Comparison of ENCODE assay signal across 8 mouse cellular contexts in genomic region chr1:133364022-133364630, GRCm38 (mm10). TPM values are rescaled to one million over a fixed set of nuclear protein-coding genes. Genes with fewer than 3 reads are reported as not detected.
DNase-seq lines count a peak whose midpoint lies in the region; ATAC-seq and TF ChIP-seq lines count a peak whose summit lies in the region.

No protein-coding gene starts in this region.

- TF ChIP-seq EP300 in MEL (IDR thresholded peaks at IDR 0.05; ENCODE audit: low read depth in 1 of 2, low read length in 2 of 2), result no peak
- TF ChIP-seq EP300 in liver, postnatal 0 days (IDR thresholded peaks at IDR 0.05; ENCODE audit: low read depth), result no peak

- H3K79me2 ChIP-seq in MEL (ENCODE audit: control insufficient read depth, insufficient read depth, low read length, poor library complexity), result no peaks in the 10 kb centered on the region

- peak overlapping the region; percentile 50 for H3K9ac ChIP-seq in heart, embryonic 15.5 days
- peak overlapping the region; percentile 39 for H3K9ac ChIP-seq in MEL (ENCODE audit: control insufficient read depth, low read depth, low read length, poor library complexity, severe bottlenecking)
- H3K9ac ChIP-seq in forebrain, postnatal 0 days, result peak overlapping the region; percentile 70
- peak overlapping the region; percentile 67 for H3K9ac ChIP-seq in liver, postnatal 0 days (replicated peaks)

- ATAC-seq in heart, embryonic 15.5 days (replicated peaks; ENCODE audit: insufficient number of reproducible peaks, insufficient read depth, low FRiP score, low read depth), result no peak
- peak; percentile 9 for ATAC-seq in forebrain, postnatal 0 days
- ATAC-seq in liver, postnatal 0 days, result no peak

- TF ChIP-seq CTCF in MEL (IDR thresholded peaks at IDR 0.05 in 2 of 3, conservative IDR thresholded peaks at IDR 0.05 in 1 of 3; ENCODE audit: control insufficient read depth in 1 of 3, insufficient read depth in 1 of 3, low read depth in 2 of 3, low read length in 3 of 3, poor library complexity in 1 of 3, severe bottlenecking in 1 of 3), result no peak
- no peak for TF ChIP-seq CTCF in forebrain, postnatal 0 days (IDR thresholded peaks at IDR 0.05; ENCODE audit: low read depth)
- no peak for TF ChIP-seq CTCF in liver, postnatal 0 days (IDR thresholded peaks at IDR 0.05; ENCODE audit: low read depth)

- no peak for DNase-seq in heart, postnatal 25 days (ENCODE audit: low spot score)
- no peak for DNase-seq in MEL (ENCODE audit: low read depth, low spot score)
- DNase-seq in forebrain, postnatal 0 days, result no peak
- no peak for DNase-seq in liver, postnatal 0 days
- no peak for DNase-seq in cerebellum, postnatal 25 days
- DNase-seq in right cerebral cortex, adult 18-20 months, result no peak
- DNase-seq in urinary bladder, adult 18-20 months (ENCODE audit: low spot score in 2 of 2), result no peak

- no peak overlapping the region for H3K27ac ChIP-seq in heart, embryonic 15.5 days
- no peak overlapping the region for H3K27ac ChIP-seq in MEL (ENCODE audit: control insufficient read depth, low read depth, low read length)
- H3K27ac ChIP-seq in forebrain, postnatal 0 days (ENCODE audit: low read depth, low read length), result no peak overlapping the region
- H3K27ac ChIP-seq in liver, postnatal 0 days (ENCODE audit: low read depth), result peak overlapping the region; percentile 83

- 4% methylated on average over 27 of the region's 27 CpGs for WGBS in heart, embryonic 15.5 days
- WGBS in forebrain, postnatal 0 days, result 4% methylated on average over 27 of the region's 27 CpGs
- 7% methylated on average over 27 of the region's 27 CpGs for WGBS in liver, postnatal 0 days (ENCODE audit: insufficient replicate concordance)

- H3K4me2 ChIP-seq in heart, embryonic 15.5 days, result peak overlapping the region; percentile 99
- peak overlapping the region; percentile 90 for H3K4me2 ChIP-seq in forebrain, postnatal 0 days (ENCODE audit: low read depth)
- H3K4me2 ChIP-seq in liver, postnatal 0 days (ENCODE audit: low read depth, low read length), result peak overlapping the region; percentile 76

- no peak for TF ChIP-seq POLR2A in MEL (IDR thresholded peaks at IDR 0.05; ENCODE audit: control insufficient read depth in 1 of 2, insufficient read depth in 1 of 2, low read depth in 1 of 2, low read length in 2 of 2, poor library complexity in 1 of 2)

- intact Hi-C loops in heart, postnatal 25 days (cut with DNase I), result no loop called here

- no peak for TF ChIP-seq RAD21 in MEL (IDR thresholded peaks at IDR 0.05; ENCODE audit: low read depth, low read length)

- H3K27me3 ChIP-seq in heart, embryonic 15.5 days, result peaks cover 40% of the 10 kb centered on the region
- H3K27me3 ChIP-seq in MEL (ENCODE audit: control insufficient read depth in 1 of 2, insufficient read depth in 2 of 2, low read length in 2 of 2), result peaks cover 1 to 6% of the 10 kb centered on the region in 2 experiments
- peaks cover 12% of the 10 kb centered on the region for H3K27me3 ChIP-seq in forebrain, postnatal 0 days (ENCODE audit: insufficient read depth, low read length)
- peaks cover 20% of the 10 kb centered on the region; the same call in 1 of the 2 replicates for H3K27me3 ChIP-seq in liver, postnatal 0 days (ENCODE audit: insufficient read depth, low read length)

- H3K36me3 ChIP-seq in heart, embryonic 15.5 days, result no peaks in the 10 kb centered on the region
- H3K36me3 ChIP-seq in MEL (ENCODE audit: control insufficient read depth in 1 of 2, insufficient read depth in 2 of 2, low read length in 2 of 2), result peaks cover 0 to 6% of the 10 kb centered on the region in 2 experiments; a peak in 2 of 4 replicates
- H3K36me3 ChIP-seq in forebrain, postnatal 0 days (ENCODE audit: insufficient read depth), result no peaks in the 10 kb centered on the region; the same call in 1 of the 2 replicates
- H3K36me3 ChIP-seq in liver, postnatal 0 days (replicated peaks; ENCODE audit: insufficient read depth, low read length), result no peaks in the 10 kb centered on the region

- peaks cover 33% of the 10 kb centered on the region for H3K4me1 ChIP-seq in heart, embryonic 15.5 days (replicated peaks)
- peaks cover 0 to 16% of the 10 kb centered on the region in 2 experiments; a peak in 2 of 4 replicates for H3K4me1 ChIP-seq in MEL (ENCODE audit: control insufficient read depth in 1 of 2, insufficient read depth in 2 of 2, low read length in 2 of 2)
- 0 out of 2 replicates have a peak, but pooled peaks cover 3% of the 10 kb centered on the region for H3K4me1 ChIP-seq in forebrain, postnatal 0 days (ENCODE audit: insufficient read depth)
- H3K4me1 ChIP-seq in liver, postnatal 0 days (ENCODE audit: insufficient read depth), result peaks cover 22% of the 10 kb centered on the region

- no peaks in the 10 kb centered on the region for H3K9me3 ChIP-seq in heart, embryonic 15.5 days (replicated peaks)
- H3K9me3 ChIP-seq in MEL (replicated peaks; ENCODE audit: insufficient read depth, low read length), result no peaks in the 10 kb centered on the region
- H3K9me3 ChIP-seq in forebrain, postnatal 0 days (ENCODE audit: low read length), result no peaks in the 10 kb centered on the region
- no peaks in the 10 kb centered on the region for H3K9me3 ChIP-seq in liver, postnatal 0 days (ENCODE audit: low read length)

- peak overlapping the region; percentile 65 for H3K4me3 ChIP-seq in heart, embryonic 15.5 days
- peak overlapping the region; percentile 47 to 53 for H3K4me3 ChIP-seq in MEL (ENCODE audit: control insufficient read depth in 1 of 2, insufficient read depth in 1 of 2, low read depth in 2 of 2, low read length in 2 of 2)
- peak overlapping the region; percentile 61 for H3K4me3 ChIP-seq in forebrain, postnatal 0 days (ENCODE audit: low read depth, low read length)
- peak overlapping the region; percentile 58 for H3K4me3 ChIP-seq in liver, postnatal 0 days (ENCODE audit: low read depth, low read length)

TF ChIP-seq in MEL, 35 proteins besides CTCF, POLR2A, EP300 and RAD21:
- TF ChIP-seq TCF12 (IDR thresholded peaks at IDR 0.05; ENCODE audit: low read depth, low read length) (no peak), KAT2A (conservative IDR thresholded peaks at IDR 0.05; ENCODE audit: low read depth, low read length) (no peak), MXI1 (IDR thresholded peaks at IDR 0.05; ENCODE audit: low read depth, low read length) (0 out of 2 replicates have a peak, but pooled peaks have one; percentile 23), SIN3A (IDR thresholded peaks at IDR 0.05; ENCODE audit: low read length) (0 out of 2 replicates have a peak, but pooled peaks have one; percentile 33), CHD2 (IDR thresholded peaks at IDR 0.05; ENCODE audit: low read length) (no peak)

RNA-seq across cellular contexts. Expression of gene Etnk2, which starts 0.8 kb away (rescaled TPM):
- 1.3 and 1.5 TPM in 2 replicates for polyA plus RNA-seq in heart, embryonic 15.5 days (2015; fragmentation: Nextera tagmentation; extraction: Ambion mirVana)
- total RNA-seq in heart, postnatal 25 days (2021), result under 1 TPM; 0.45 to 0.57 TPM
- total RNA-seq in MEL (2012; rRNA removed), result 0.08 TPM in 1 of 2 replicates, not detected in the other
- polyA plus RNA-seq in MEL (2012; ENCODE audit: insufficient read depth in 1 of 2, insufficient read length in 2 of 2, low read depth in 1 of 2, low replicate concordance in 2 of 2, missing spikeins in 1 of 2), result under 1 TPM in 1 of 2 experiments, not detected in 1; 0.06 TPM
- total RNA-seq in forebrain, postnatal 0 days (2014; rRNA removed), result 15.5 and 25.3 TPM in 2 replicates
- polyA plus RNA-seq in forebrain, postnatal 0 days (2015; fragmentation: Nextera tagmentation; extraction: Ambion mirVana), result 10.3 and 17.6 TPM in 2 replicates
- polyA plus RNA-seq in liver, postnatal 0 days (2015; fragmentation: Nextera tagmentation; extraction: Ambion mirVana), result 39.5 and 39.6 TPM in 2 replicates

RNA-seq across cellular contexts. Expression of gene Ren1, which starts 13.8 kb away (rescaled TPM):
- 0.30 and 2.2 TPM in 2 replicates for polyA plus RNA-seq in heart, embryonic 15.5 days (2015; fragmentation: Nextera tagmentation; extraction: Ambion mirVana)
- total RNA-seq in heart, postnatal 25 days (2021), result under 1 TPM; 0.21 to 0.28 TPM
- total RNA-seq in MEL (2012; rRNA removed), result 6.9 and 7.1 TPM in 2 replicates
- polyA plus RNA-seq in MEL (2012; ENCODE audit: insufficient read depth in 1 of 2, insufficient read length in 2 of 2, low read depth in 1 of 2, low replicate concordance in 2 of 2, missing spikeins in 1 of 2), result 10 to 100 TPM in 1 of 2 experiments, not detected in 1; 16.8 TPM
- 0.14 and 0.15 TPM in 2 replicates for total RNA-seq in forebrain, postnatal 0 days (2014; rRNA removed)
- polyA plus RNA-seq in forebrain, postnatal 0 days (2015; fragmentation: Nextera tagmentation; extraction: Ambion mirVana), result 0.12 and 0.88 TPM in 2 replicates
- 0.64 and 0.88 TPM in 2 replicates for polyA plus RNA-seq in liver, postnatal 0 days (2015; fragmentation: Nextera tagmentation; extraction: Ambion mirVana)

RNA-seq across cellular contexts. Expression of gene Kiss1, which starts 42.5 kb away (rescaled TPM):
- 0.62 TPM in 1 of 2 replicates, not detected in the other for polyA plus RNA-seq in heart, embryonic 15.5 days (2015; fragmentation: Nextera tagmentation; extraction: Ambion mirVana)
- not detected for total RNA-seq in heart, postnatal 25 days (2021)
- total RNA-seq in MEL (2012; rRNA removed), result not detected in 2 replicates
- not detected for polyA plus RNA-seq in MEL (2012; ENCODE audit: insufficient read depth in 1 of 2, insufficient read length in 2 of 2, low read depth in 1 of 2, low replicate concordance in 2 of 2, missing spikeins in 1 of 2)
- not detected in 2 replicates for total RNA-seq in forebrain, postnatal 0 days (2014; rRNA removed)
- polyA plus RNA-seq in forebrain, postnatal 0 days (2015; fragmentation: Nextera tagmentation; extraction: Ambion mirVana), result not detected in 2 replicates
- polyA plus RNA-seq in liver, postnatal 0 days (2015; fragmentation: Nextera tagmentation; extraction: Ambion mirVana), result not detected in 2 replicates

RNA-seq across cellular contexts. Expression of gene Golt1a, which starts 54.5 kb away (rescaled TPM):
- 0.42 TPM in 1 of 2 replicates, not detected in the other for polyA plus RNA-seq in heart, embryonic 15.5 days (2015; fragmentation: Nextera tagmentation; extraction: Ambion mirVana)
- not detected for total RNA-seq in heart, postnatal 25 days (2021)
- not detected in 2 replicates for total RNA-seq in MEL (2012; rRNA removed)
- not detected for polyA plus RNA-seq in MEL (2012; ENCODE audit: insufficient read depth in 1 of 2, insufficient read length in 2 of 2, low read depth in 1 of 2, low replicate concordance in 2 of 2, missing spikeins in 1 of 2)
- 0.15 and 0.29 TPM in 2 replicates for total RNA-seq in forebrain, postnatal 0 days (2014; rRNA removed)
- polyA plus RNA-seq in forebrain, postnatal 0 days (2015; fragmentation: Nextera tagmentation; extraction: Ambion mirVana), result 0.19 TPM in 1 of 2 replicates, not detected in the other
- polyA plus RNA-seq in liver, postnatal 0 days (2015; fragmentation: Nextera tagmentation; extraction: Ambion mirVana), result 30.8 and 41.9 TPM in 2 replicates
